Mouse (Mus musculus) embryonic facial prominence, embryonic 12.5 days (tissue): Measurements from ENCODE around the gene Sort1. TPM values are rescaled to one million over a fixed set of nuclear protein-coding genes. Genes with fewer than 3 reads are reported as not detected.

Experiments used
- ATAC-seq: fragments of 200-750 bp; cut with Nextera tagmentation; 2 replicates; pipeline ENCODE4 v1.8.0; 2017; ENCODE audit not compliant: insufficient number of reproducible peaks, insufficient read depth, low FRiP score, low TSS enrichment
- H3K27ac ChIP-seq: fragments of 300-500 bp; sonication (generic); 2 replicates; pipeline ENCODE4 v1.5.1; 2016; ENCODE audit warnings: mild to moderate bottlenecking
- H3K27me3 ChIP-seq: fragments of 300-500 bp; sonication (generic); 2 replicates; pipeline ENCODE4 v1.6.1; 2016; ENCODE audit warnings: mild to moderate bottlenecking, moderate library complexity
- H3K36me3 ChIP-seq: fragments of 300-500 bp; sonication (generic); 2 replicates; pipeline ENCODE4 v1.6.1; 2016; ENCODE audit warnings: mild to moderate bottlenecking
- H3K4me1 ChIP-seq: fragments of 300-500 bp; sonication (generic); 2 replicates; pipeline ENCODE4 v1.6.1; 2016
- H3K4me2 ChIP-seq: fragments of 300-500 bp; sonication (generic); replicated peaks from 2 replicates; pipeline ENCODE4 v1.6.1; 2016; ENCODE audit warnings: mild to moderate bottlenecking, moderate library complexity
- H3K4me3 ChIP-seq: fragments of 300-500 bp; sonication (generic); 2 replicates; pipeline ENCODE4 v1.5.1; 2016; ENCODE audit warnings: mild to moderate bottlenecking
- H3K9ac ChIP-seq: fragments of 300-500 bp; sonication (generic); 2 replicates; pipeline ENCODE4 v1.6.1; 2016; ENCODE audit warnings: mild to moderate bottlenecking, moderate library complexity
- H3K9me3 ChIP-seq: fragments of 300-500 bp; sonication (generic); 2 replicates; pipeline ENCODE4 v1.6.1; 2016; ENCODE audit warnings: mild to moderate bottlenecking, moderate library complexity
- WGBS: fragments of 180-500 bp; shearing (Covaris S2); methylation state at CpG from one replicate; pipeline ENCODE4 v1.1.7; 2016; 5-methylcytosine and 5-hydroxymethylcytosine counted together
- polyA plus RNA-seq: library from polyadenylated mRNA; unstranded; fragments of >200 nt; fragmentation: Nextera tagmentation; extraction: Ambion mirVana; gene quantifications from 2 replicates; pipeline ENCODE4 v1.2.1, GENCODE M21; 2016

The Sort1 gene
- polyA plus RNA-seq, 1 experiment from 2014 or later, result 15.8 TPM

DNA sequence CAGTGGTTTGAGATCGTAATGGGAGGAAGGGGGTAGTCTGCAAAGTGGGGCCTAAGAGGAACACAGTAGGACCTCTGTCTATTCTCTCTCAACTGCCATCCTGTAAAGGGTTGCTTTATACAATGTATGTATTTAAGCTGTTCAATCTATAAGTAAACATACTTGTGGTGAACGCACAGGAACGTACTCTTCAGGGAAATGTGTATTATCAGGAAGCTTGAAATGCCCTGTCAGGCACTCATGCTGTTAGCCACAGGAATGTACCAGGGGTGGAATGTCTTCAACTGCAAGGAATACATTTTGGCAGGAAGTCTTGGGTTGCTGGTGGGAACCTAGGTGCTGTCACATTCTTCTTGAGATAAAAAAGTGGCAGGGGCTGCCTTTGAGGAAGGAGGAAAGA lies 88.8 kb downstream of the Sort1 start:
- H3K36me3 ChIP-seq, result no peaks in the 10 kb centered on the region
- H3K9me3 ChIP-seq, result no peaks in the 10 kb centered on the region
- WGBS, result 69% methylated on average over 3 of the region's 3 CpGs
- H3K4me2 ChIP-seq, result no peak overlapping the region
- no peak for ATAC-seq
- no peak overlapping the region for H3K9ac ChIP-seq
- H3K27me3 ChIP-seq, result no peaks in the 10 kb centered on the region
- no peak overlapping the region for H3K4me3 ChIP-seq
- H3K4me1 ChIP-seq, result no peaks in the 10 kb centered on the region
- H3K27ac ChIP-seq, result no peak overlapping the region

DNA sequence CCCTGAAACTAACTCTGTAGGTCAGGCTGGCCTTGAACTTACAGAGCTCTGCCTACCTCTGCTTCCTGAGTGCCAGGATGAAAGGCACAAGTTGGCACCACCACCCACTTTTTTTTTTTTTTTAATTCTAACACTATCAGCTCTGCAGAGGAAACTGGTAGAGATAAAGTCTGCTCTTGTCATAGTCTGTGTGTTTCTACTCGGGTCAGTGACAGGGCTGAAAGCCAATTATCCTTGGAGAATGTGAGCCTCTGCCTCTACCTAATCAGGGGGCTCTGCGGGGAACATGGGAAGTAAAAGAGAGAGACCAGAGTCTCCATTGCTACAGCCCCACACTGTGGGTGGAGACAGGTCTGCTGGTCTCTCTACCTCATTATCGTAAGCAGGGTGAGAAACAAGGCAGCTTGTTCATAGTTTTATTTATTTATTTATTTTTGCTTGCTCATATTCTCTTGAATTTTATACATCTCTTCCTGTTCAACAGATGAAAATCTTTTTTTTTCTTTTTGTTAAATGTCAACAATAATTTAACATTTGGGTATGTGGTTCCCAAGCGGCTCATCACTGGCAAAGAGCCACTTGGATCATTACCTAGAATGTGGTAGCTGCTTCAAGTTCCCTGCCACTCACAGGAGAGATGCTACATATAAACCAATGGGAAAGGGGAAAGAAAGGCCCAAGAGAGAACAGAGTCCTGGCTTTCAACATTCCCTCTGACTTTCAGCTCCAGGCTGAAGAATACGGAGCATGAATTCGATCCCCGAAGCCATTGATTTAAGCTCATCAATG lies 95.2 kb downstream of the Sort1 start:
- ATAC-seq, result no peak
- Histone ChIP-seq H3K27ac (no peak overlapping the region), H3K36me3 (no peaks in the 10 kb centered on the region), H3K9me3 (no peaks in the 10 kb centered on the region), H3K4me2 (no peak overlapping the region), H3K4me1 (peaks cover 20% of the 10 kb centered on the region), H3K9ac (no peak overlapping the region), H3K27me3 (no peaks in the 10 kb centered on the region), H3K4me3 (no peak overlapping the region)
- 73% methylated on average over 7 of the region's 7 CpGs for WGBS

DNA sequence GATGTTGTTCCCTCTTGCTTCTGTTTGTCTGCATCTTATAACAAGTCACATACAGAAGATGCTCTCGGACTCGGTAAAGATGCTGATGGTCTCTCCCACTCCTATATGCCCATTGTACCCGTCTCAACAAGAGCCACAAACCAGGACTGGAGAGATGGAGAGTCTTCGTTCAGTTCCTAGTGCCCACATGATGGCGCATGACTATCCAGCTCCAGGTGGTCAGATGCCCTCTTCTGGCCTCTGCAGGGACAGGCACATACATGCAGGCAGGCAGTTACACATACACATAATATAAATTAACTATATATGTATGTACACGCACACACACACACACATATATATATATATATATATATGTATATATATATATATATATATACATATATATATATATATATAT lies 96.8 kb downstream of the Sort1 start:
- Histone ChIP-seq H3K27me3 (no peaks in the 10 kb centered on the region), H3K4me1 (peaks cover 32% of the 10 kb centered on the region), H3K4me2 (no peak overlapping the region), H3K4me3 (no peak overlapping the region), H3K36me3 (no peaks in the 10 kb centered on the region), H3K27ac (no peak overlapping the region), H3K9me3 (no peaks in the 10 kb centered on the region), H3K9ac (no peak overlapping the region)
- 82% methylated on average over 6 of the region's 6 CpGs for WGBS
- ATAC-seq, result no peak

DNA sequence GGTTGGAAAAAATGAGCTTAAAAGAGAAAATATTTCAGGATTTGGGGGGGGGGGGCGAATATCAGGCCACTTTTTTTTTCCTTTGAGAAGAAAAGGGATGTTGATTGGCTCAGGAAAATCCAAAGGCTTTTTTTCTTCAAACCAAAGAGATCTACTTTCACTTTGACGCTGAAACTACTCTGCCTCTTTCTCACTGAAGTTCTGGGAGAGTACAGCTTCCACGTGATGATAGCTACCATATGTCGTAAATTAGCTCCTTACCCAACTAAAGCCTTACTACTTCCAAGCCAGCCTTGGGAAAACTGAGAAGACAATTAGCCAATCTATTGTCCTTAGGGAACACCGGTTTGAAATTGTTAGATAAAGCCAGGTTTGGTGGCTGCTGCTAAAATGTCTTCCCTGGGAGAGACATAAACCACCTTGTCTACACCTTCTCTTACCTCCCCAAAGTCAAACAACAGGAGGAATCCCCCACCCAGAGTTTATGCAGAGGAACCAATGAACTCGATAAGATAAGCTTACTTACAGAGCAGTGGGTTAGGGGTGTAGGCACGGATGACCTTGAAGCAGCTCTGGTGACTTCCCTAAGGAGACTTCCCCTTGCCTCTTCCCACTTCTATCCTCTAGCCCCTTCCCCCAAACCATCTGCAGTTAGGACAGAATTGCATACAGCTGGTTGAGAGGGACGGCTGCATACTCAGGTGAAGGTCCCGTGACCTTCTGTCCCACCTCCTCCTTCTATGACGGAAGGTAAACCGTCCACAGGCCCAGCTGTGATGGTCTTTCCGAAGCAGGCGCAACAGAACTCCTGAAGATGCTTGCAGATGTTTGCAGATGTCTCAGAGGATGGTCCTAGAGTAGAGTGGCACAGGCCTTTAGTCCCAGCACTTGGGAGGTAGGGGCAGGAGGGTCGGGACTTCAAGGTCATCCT lies 98.3 kb downstream of the Sort1 start:
- 41% methylated on average over 14 of the region's 14 CpGs for WGBS
- peaks cover 13% of the 10 kb centered on the region for H3K36me3 ChIP-seq
- peaks cover 32% of the 10 kb centered on the region for H3K4me1 ChIP-seq
- no peaks in the 10 kb centered on the region for H3K27me3 ChIP-seq
- H3K4me3 ChIP-seq, result peak overlapping the region; percentile 51
- no peak overlapping the region; the same call in 1 of the 2 replicates for H3K9ac ChIP-seq
- H3K4me2 ChIP-seq, result peak overlapping the region; percentile 58
- peak overlapping the region; percentile 92 for H3K27ac ChIP-seq
- ATAC-seq, result no peak
- no peaks in the 10 kb centered on the region for H3K9me3 ChIP-seq

DNA sequence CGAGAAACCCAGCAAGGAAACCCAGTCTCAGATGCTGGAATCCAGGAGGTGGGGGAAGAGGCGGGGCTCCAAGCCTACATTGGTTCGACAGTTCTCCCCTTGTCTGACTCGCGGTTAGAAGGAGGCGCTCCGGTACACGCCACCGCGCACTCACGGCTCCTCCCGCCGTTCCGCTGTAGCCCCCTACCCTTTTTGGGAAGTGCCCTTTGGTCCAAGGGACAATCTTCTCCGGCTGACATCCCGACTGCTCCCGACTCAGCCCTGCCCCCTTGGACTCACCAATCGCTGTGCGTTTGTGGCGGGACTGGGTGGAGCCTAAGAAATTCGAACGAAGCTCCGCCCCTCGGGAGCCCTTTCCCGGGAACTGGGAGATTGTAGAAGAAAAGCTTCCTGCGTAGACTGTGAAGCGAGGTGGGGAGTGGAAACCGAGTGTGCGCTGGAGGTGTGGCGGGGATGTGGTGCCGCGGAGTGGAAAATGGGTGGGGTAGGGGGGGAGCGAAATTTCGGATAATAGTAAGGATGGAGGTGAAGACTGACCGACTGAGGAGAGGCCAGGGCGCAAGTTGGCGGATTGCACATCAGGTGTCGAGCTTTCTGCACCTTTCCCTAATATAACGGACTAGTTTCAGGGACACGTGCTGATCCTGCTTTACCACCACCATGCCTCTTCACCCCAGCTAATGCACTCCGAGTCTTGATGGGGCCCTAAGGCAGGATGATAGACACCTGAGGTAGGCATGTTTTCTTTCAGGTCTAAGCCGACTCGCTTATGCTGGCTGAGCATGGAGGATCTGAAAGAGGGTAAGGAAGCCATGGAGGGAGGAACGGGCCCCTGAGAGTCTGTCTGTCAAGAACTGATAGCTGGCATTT lies 99.8 kb downstream of the Sort1 start, which contains the start of gene Psrc1:
TSS of gene Psrc1 (plus strand) at position 355 of the 870 bp plus-strand sequence.
- Histone ChIP-seq H3K4me2 (peak within 1 kb of the TSS; percentile 58), H3K4me1 (peaks cover 32% of the 10 kb centered on the region), H3K9ac (peak within 1 kb of the TSS; percentile 46), H3K4me3 (peak within 1 kb of the TSS; percentile 51), H3K36me3 (peaks cover 20% of the 10 kb centered on the region), H3K9me3 (no peaks in the 10 kb centered on the region), H3K27me3 (no peaks in the 10 kb centered on the region), H3K27ac (peak within 1 kb of the TSS; percentile 92)
- WGBS, result under 1% methylated on average over 44 of the region's 44 CpGs
- peak; percentile 79 for ATAC-seq

DNA sequence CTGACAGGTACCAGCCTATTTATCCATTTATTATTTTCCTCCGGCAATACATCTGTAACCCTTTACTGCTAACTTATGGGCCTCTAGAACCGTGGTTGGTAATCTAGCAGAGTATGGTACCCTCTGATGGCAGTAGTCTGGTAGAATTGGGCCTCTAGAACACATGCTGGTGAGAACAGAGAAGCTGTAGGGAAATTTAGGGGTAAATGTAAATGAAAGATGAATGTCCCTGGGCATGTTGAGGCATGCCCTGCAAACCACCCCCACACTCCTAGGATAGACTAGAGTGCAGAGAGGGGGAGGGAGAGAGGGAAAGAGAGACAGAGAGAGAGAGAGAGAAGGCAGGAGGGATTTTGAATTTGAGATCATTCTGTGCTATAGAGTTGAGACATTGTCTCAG lies 100.5 kb downstream of the Sort1 start:
- Histone ChIP-seq H3K9me3 (no peaks in the 10 kb centered on the region), H3K4me1 (peaks cover 35% of the 10 kb centered on the region), H3K27ac (no peak overlapping the region), H3K27me3 (no peaks in the 10 kb centered on the region), H3K4me3 (peak overlapping the region; percentile 51), H3K4me2 (peak overlapping the region; percentile 58), H3K9ac (peak overlapping the region; percentile 46), H3K36me3 (peaks cover 20% of the 10 kb centered on the region)
- WGBS, result 31% methylated on average over 2 of the region's 2 CpGs
- no peak for ATAC-seq

DNA sequence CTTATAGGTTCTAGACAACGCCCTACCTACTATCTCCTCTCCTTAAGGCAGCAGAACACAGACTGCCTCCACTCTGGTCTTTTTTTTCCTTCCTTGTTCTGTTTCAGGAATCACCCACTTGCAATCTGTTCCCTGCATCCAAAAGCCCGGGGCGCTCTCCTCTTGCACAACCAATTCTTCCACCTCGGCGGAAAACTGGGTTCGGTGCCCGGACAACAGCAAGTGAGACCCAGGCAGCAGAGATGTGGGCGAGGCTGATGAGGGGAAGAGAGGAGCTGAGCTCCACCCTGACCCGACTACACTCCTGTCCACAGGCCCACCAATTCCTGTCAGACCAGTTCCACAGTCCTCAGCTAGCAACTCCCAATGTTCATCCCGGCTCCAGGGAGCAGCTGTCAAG lies 102.3 kb downstream of the Sort1 start:
- Histone ChIP-seq H3K4me1 (peaks cover 34% of the 10 kb centered on the region), H3K27ac (0 out of 2 replicates have a peak overlapping the region, but pooled peaks have one; percentile 30), H3K4me3 (no peak overlapping the region), H3K9me3 (no peaks in the 10 kb centered on the region), H3K36me3 (peaks cover 20% of the 10 kb centered on the region), H3K9ac (no peak overlapping the region), H3K4me2 (no peak overlapping the region), H3K27me3 (no peaks in the 10 kb centered on the region)
- WGBS, result 92% methylated on average over 10 of the region's 10 CpGs
- no peak for ATAC-seq

DNA sequence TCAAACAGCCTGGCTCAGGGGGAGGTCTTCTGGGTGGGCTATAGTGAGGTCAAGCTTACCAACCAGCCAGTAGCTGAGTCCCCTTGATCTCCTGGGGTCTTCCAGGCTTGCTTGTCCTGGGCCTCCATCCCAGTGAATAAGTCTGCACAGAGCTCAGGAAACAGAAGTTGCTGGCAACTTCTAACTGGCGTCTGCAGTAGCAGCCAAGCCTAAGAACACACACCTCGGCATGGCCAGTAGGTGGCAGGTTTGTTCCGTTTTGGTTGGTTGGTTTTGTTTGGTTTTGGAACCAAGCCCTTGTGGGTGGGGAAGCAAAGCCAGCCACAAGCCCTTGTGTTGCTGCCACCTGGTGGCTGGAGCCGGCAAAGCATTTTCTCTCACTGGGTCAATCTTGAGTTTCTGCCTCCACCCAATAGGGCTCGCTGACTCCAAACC lies 105.2 kb downstream of the Sort1 start:
- peak; percentile 49 for ATAC-seq
- Histone ChIP-seq H3K9me3 (no peaks in the 10 kb centered on the region), H3K4me3 (no peak overlapping the region), H3K27ac (peak overlapping the region; percentile 76), H3K9ac (no peak overlapping the region), H3K36me3 (peaks cover 23% of the 10 kb centered on the region), H3K4me1 (peaks cover 31% of the 10 kb centered on the region), H3K27me3 (no peaks in the 10 kb centered on the region), H3K4me2 (no peak overlapping the region; the same call in 1 of the 2 replicates)
- WGBS, result 0% methylated on average over 5 of the region's 5 CpGs

DNA sequence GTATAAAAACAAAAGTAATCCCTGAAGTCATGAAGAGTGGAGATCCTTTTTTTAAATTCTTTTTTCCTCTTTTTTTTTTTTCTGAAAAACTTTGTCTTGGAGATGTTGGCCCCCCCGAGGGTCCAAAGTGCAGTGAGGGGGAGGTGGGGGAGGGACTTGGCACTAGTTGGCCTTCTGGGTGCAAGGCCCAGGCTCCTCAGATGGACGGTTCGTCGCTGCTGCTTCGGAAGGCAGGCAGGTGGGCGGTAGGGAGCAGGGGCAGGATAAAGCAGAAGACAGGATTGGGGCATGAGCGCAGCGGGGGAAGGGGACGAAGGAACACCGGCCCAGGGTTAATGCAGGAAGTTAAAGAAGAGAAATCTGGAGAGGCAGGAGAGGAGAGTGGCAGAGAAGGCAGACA lies 108.4 kb downstream of the Sort1 start:
- no peak overlapping the region for H3K4me3 ChIP-seq
- H3K27me3 ChIP-seq, result no peaks in the 10 kb centered on the region
- H3K27ac ChIP-seq, result no peak overlapping the region
- WGBS, result 15% methylated on average over 10 of the region's 10 CpGs
- H3K4me1 ChIP-seq, result peaks cover 19% of the 10 kb centered on the region
- H3K4me2 ChIP-seq, result peak overlapping the region; percentile 29
- no peaks in the 10 kb centered on the region for H3K9me3 ChIP-seq
- H3K9ac ChIP-seq, result peak overlapping the region; percentile 15; the same call in 1 of the 2 replicates
- no peak for ATAC-seq
- H3K36me3 ChIP-seq, result peaks cover 23% of the 10 kb centered on the region

DNA sequence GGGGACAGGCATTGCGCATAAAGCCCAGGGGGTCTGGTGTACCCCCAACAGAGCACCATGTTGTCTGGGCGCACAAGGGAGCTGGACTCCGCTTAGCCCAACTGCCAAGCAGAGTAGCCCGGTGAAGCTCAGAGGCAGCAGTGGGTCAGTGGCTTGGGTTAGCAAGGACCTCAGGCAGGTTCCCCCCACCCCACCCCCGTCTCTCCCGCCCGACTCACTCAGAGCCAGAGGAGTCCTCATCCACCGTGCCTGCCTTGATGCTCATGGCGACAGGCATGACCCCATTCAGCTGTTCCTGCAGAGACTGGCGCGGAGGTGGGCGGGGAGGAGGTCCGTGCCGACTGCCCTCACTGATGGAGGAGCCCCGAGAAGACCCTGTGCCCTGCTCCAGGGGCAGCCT lies 108.9 kb downstream of the Sort1 start:
- Histone ChIP-seq H3K27ac (no peak overlapping the region), H3K27me3 (no peaks in the 10 kb centered on the region), H3K36me3 (peaks cover 18% of the 10 kb centered on the region), H3K9me3 (no peaks in the 10 kb centered on the region), H3K4me1 (peaks cover 19% of the 10 kb centered on the region), H3K4me2 (peak overlapping the region; percentile 29), H3K4me3 (no peak overlapping the region), H3K9ac (peak overlapping the region; percentile 15; the same call in 1 of the 2 replicates)
- ATAC-seq, result no peak
- WGBS, result 51% methylated on average over 15 of the region's 15 CpGs

DNA sequence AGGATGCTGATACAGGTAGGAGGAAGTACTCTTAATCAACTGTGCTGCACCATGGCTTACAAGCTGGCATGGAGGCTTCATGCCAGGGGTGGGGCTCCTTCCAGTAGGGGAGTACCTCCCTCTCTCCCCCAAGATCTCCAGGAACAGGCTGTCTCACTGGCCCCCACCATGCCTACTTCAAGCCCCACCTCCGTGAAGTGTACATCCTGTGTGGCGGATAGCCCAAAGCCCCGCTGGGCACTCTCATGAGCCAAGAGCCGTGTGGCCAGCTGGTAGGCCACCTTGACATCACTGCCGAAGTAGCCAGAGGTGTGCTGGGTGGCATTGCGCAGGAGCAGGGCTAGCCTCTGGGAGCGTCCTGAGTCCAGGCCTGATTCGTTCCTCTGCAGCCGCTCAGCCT lies 114.4 kb downstream of the Sort1 start:
- peaks cover 22% of the 10 kb centered on the region; the same call in 1 of the 2 replicates for H3K36me3 ChIP-seq

More for the DNA sequence above, 114.4 kb downstream of the Sort1 start:
- 88% methylated on average over 9 of the region's 9 CpGs for WGBS
- H3K4me1 ChIP-seq, result peaks cover 6% of the 10 kb centered on the region
- no peak for ATAC-seq
- no peak overlapping the region for H3K27ac ChIP-seq
- H3K27me3 ChIP-seq, result no peaks in the 10 kb centered on the region
- H3K4me2 ChIP-seq, result no peak overlapping the region
- no peak overlapping the region for H3K9ac ChIP-seq
- no peak overlapping the region for H3K4me3 ChIP-seq
- H3K9me3 ChIP-seq, result no peaks in the 10 kb centered on the region
